Comparison of ENCODE assay signal across 8 mouse cellular contexts in genomic region chr7:42692362-42693158, GRCm38 (mm10). TPM values are rescaled to one million over a fixed set of nuclear protein-coding genes. Genes with fewer than 3 reads are reported as not detected.
DNase-seq lines count a peak whose midpoint lies in the region; ATAC-seq lines count a peak whose summit lies in the region.
"Not testable (repeated sequence)": the region's sequence is repeated elsewhere in the genome, so short reads cannot be mapped to it uniquely, and the experiment has no call there.

Zfp975 (minus strand) TSS chr7:42692742.

- intact Hi-C loops in gastrocnemius, postnatal 14 days (cut with DNase I; ENCODE audit: low total_unique reads): not testable (repeated sequence)

- DNase-seq in adrenal gland, adult 2 months: peak; percentile 93
- DNase-seq in embryo, embryonic 11 days: peak; percentile 80
- peak; percentile 79 for DNase-seq in gastrocnemius, postnatal 14 days
- DNase-seq in induced T-regulatory cell, adult 2 months (ENCODE audit: low read depth): peak; percentile 65
- DNase-seq in left cerebral cortex, adult 8-10 months (ENCODE audit: low spot score in 2 of 2): peak; percentile 74 to 87
- DNase-seq in right cerebral cortex, adult 18-20 months: peak; percentile 91
- peak; percentile 64 for DNase-seq in urinary bladder, adult 2 months (ENCODE audit: low spot score)

- peak; percentile 99 for ATAC-seq in megakaryocyte, adult 5-6 weeks (ENCODE audit: poor library complexity, severe bottlenecking)

RNA-seq across cellular contexts. Expression of gene Zfp975, which starts in this region (rescaled TPM):
- total RNA-seq in adrenal gland, adult 2 months (2021): 1 to 10 TPM; 4.4 to 4.7 TPM
- polyA plus RNA-seq in adrenal gland, adult 2 months (2012; rRNA removed): 0.10 and 0.11 TPM in 2 replicates
- 1 to 10 TPM; 2.9 TPM for total RNA-seq in gastrocnemius, postnatal 14 days (2021)
- 1 to 10 TPM; 6.2 to 8.8 (median 6.9) TPM for total RNA-seq in left cerebral cortex, adult 8-10 months (2022)
- total RNA-seq in megakaryocyte, adult 5-6 weeks (2015): 1.8 and 3.2 TPM in 2 replicates
- total RNA-seq in megakaryocyte, adult 5-6 weeks (2017): 2.0 and 2.3 TPM in 2 replicates
- polyA plus RNA-seq in urinary bladder, adult 2 months (2012; rRNA removed): 4.6 and 4.8 TPM in 2 replicates

Comparison
In these comparisons a context has a peak if more than half of its experiments do, and no peak if none do; other contexts are left out.
1. Peak in every context shown above with its lines: DNase-seq and ATAC-seq.